Mouse (Mus musculus): Measurements from ENCODE around the gene Plekhs1.

- no peak for TF ChIP-seq CTCF (IDR thresholded peaks at IDR 0.05; ENCODE audit: control insufficient read depth, insufficient read depth, low read length)
- TF ChIP-seq POLR2A (IDR thresholded peaks at IDR 0.05; ENCODE audit: borderline replicate concordance, control insufficient read depth, low read depth, low read length): no peak
Observed at GRCm38 (mm10) chr19:56461522-56462101, at the start of gene Plekhs1.
